Mouse (Mus musculus) layer of hippocampus, postnatal 36 days (tissue): ENCODE measurements at regions not wholly inside any gene's neighbourhood (a gene's known extent, or its start where the extent isn't known, plus 50 kb on each side); places are given as distances from the start of the nearest gene placed in this dataset.
"Not testable (repeated sequence)": the region's sequence is repeated elsewhere in the genome, so short reads cannot be mapped to it uniquely, and the experiment has no call there.

Source experiments
- DNase-seq, 2 experiments: peaks; one replicate each; pipeline ENCODE4 v3.0.0; 2022

- DNase-seq = peak; percentile 2 to 11
These were observed 1638.0 kb downstream of the Car8 start for GRCm38 (mm10) chr4:6600766-6601367.

GRCm38 (mm10) chr4:6596321-6596720 is 1642.5 kb downstream of the Car8 start:
- DNase-seq = no peak

GRCm38 (mm10) chr4:6592890-6593289 is 1646.0 kb downstream of the Car8 start:
- not testable (repeated sequence) for DNase-seq

- DNase-seq = peak in 1 of 2 experiments; percentile 4
These were observed 1677.1 kb downstream of the Car8 start for GRCm38 (mm10) chr4:6561604-6562357.

GRCm38 (mm10) chr4:6539626-6540025 is 1699.2 kb downstream of the Car8 start:
- DNase-seq = no peak

- DNase-seq = no peak
These were observed 1706.4 kb downstream of the Car8 start for GRCm38 (mm10) chr4:6532441-6532840.

GRCm38 (mm10) chr4:6517626-6518025 is 1721.2 kb downstream of the Car8 start:
- DNase-seq = no peak

GRCm38 (mm10) chr4:6514823-6515222 is 1721.7 kb upstream of the Impad1 start:
- DNase-seq = peak; percentile 58 to 76

GRCm38 (mm10) chr4:6513635-6514034 is 1720.5 kb upstream of the Impad1 start:
- DNase-seq = no peak

- DNase-seq = peak; percentile 69 to 81
These were observed 1719.7 kb upstream of the Impad1 start for GRCm38 (mm10) chr4:6512749-6513364.

GRCm38 (mm10) chr4:6508091-6508490 is 1714.9 kb upstream of the Impad1 start:
- no peak for DNase-seq
